Mouse (Mus musculus) megakaryocyte, embryonic 14.5 days (primary cell): Measurements from ENCODE around the gene Vmn1r221.
"Not testable (repeated sequence)": the region's sequence is repeated elsewhere in the genome, so short reads cannot be mapped to it uniquely, and the experiment has no call there.

Source experiments
- FLI1 ChIP-seq: IDR thresholded peaks from 2 replicates; pipeline ENCODE4 v1.6.1; 2012; ENCODE audit warnings: low read length, inconsistent platforms, mixed read lengths
- GATA1 ChIP-seq: IDR thresholded peaks from 3 replicates; pipeline ENCODE4 v1.6.1; 2012; ENCODE audit warnings: mixed read lengths, low read length, inconsistent platforms, borderline replicate concordance

DNA sequence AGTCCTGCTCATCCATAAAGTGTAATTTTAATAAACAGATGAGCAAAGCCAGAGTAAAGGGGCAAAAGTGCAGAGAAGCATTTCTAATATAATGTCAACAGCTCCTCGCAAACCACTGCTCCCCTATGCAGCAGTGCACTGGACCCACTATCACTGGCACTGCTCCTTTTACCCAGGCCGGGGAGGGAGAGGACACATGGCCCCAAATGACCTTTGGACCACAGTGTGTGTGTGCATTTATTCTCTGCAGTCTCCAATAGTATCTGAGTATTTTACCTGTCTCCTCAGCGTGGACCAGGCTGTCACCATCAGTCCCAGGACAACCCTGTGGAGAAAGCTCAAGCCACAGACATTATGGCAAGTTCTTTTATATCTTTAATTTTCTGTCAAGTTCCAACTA lies 54.7 kb downstream of the Vmn1r221 start:
- not testable (repeated sequence) for TF ChIP-seq GATA1, FLI1
